Mouse (Mus musculus): ENCODE measurements around the gene Pnpla6. TPM values are rescaled to one million over a fixed set of nuclear protein-coding genes. Genes with fewer than 3 reads are reported as not detected.

Pnpla6 gene
- polyA plus RNA-seq, 1 experiment from 2014 or later, result 25.0 TPM

GRCm38 (mm10) chr8:3540076-3540475 is 24.9 kb downstream of the Pnpla6 start:
- no peak overlapping the region for H3K27ac ChIP-seq (ENCODE audit: low read depth, low read length)
- no peak overlapping the region for H3K9ac ChIP-seq (ENCODE audit: low read length)
- WGBS, result 89% methylated on average over 4 of the region's 4 CpGs
- no peak overlapping the region for H3K4me2 ChIP-seq (ENCODE audit: low read depth, low read length, severe bottlenecking)
- H3K36me3 ChIP-seq (ENCODE audit: control insufficient read depth, insufficient read depth, low read length), result no peaks in the 10 kb centered on the region; the same call in 1 of the 2 replicates
- DNase-seq (ENCODE audit: low spot score) (no peak), ATAC-seq (replicated peaks; ENCODE audit: low FRiP score) (no peak)
- no peaks in the 10 kb centered on the region for H3K4me1 ChIP-seq (replicated peaks; ENCODE audit: control insufficient read depth, insufficient read depth, low read length)
- H3K9me3 ChIP-seq (ENCODE audit: control insufficient read depth, low read length), result no peaks in the 10 kb centered on the region
- no peaks in the 10 kb centered on the region for H3K27me3 ChIP-seq (ENCODE audit: control insufficient read depth, insufficient read depth, low read length)
- H3K4me3 ChIP-seq (ENCODE audit: low read depth, low read length), result no peak overlapping the region

- DNase-seq (ENCODE audit: low spot score) (no peak), ATAC-seq (replicated peaks; ENCODE audit: low FRiP score) (no peak)
- Histone ChIP-seq H3K9ac (ENCODE audit: low read length) (no peak overlapping the region), H3K9me3 (ENCODE audit: control insufficient read depth, low read length) (no peaks in the 10 kb centered on the region), H3K4me2 (ENCODE audit: low read depth, low read length, severe bottlenecking) (no peak overlapping the region), H3K4me1 (replicated peaks; ENCODE audit: control insufficient read depth, insufficient read depth, low read length) (no peaks in the 10 kb centered on the region), H3K4me3 (ENCODE audit: low read depth, low read length) (no peak overlapping the region), H3K27ac (ENCODE audit: low read depth, low read length) (no peak overlapping the region), H3K27me3 (ENCODE audit: control insufficient read depth, insufficient read depth, low read length) (no peaks in the 10 kb centered on the region), H3K36me3 (ENCODE audit: control insufficient read depth, insufficient read depth, low read length) (no peaks in the 10 kb centered on the region; the same call in 1 of the 2 replicates)
- 93% methylated on average over 2 of the region's 2 CpGs for WGBS
Observed at GRCm38 (mm10) chr8:3546511-3546910, 31.3 kb downstream of the Pnpla6 start.

- no peak overlapping the region for H3K4me3 ChIP-seq (ENCODE audit: low read depth, low read length)
- no peaks in the 10 kb centered on the region for H3K27me3 ChIP-seq (ENCODE audit: control insufficient read depth, insufficient read depth, low read length)
- H3K9me3 ChIP-seq (ENCODE audit: control insufficient read depth, low read length), result no peaks in the 10 kb centered on the region
- H3K27ac ChIP-seq (ENCODE audit: low read depth, low read length), result no peak overlapping the region
- DNase-seq (ENCODE audit: low spot score) (no peak), ATAC-seq (replicated peaks; ENCODE audit: low FRiP score) (no peak)
- H3K4me1 ChIP-seq (replicated peaks; ENCODE audit: control insufficient read depth, insufficient read depth, low read length), result no peaks in the 10 kb centered on the region
- H3K9ac ChIP-seq (ENCODE audit: low read length), result no peak overlapping the region
- H3K4me2 ChIP-seq (ENCODE audit: low read depth, low read length, severe bottlenecking), result no peak overlapping the region
- 97% methylated on average over 1 of the region's 1 CpGs for WGBS
- H3K36me3 ChIP-seq (ENCODE audit: control insufficient read depth, insufficient read depth, low read length), result no peaks in the 10 kb centered on the region
Observed at GRCm38 (mm10) chr8:3552240-3552639, 37.1 kb downstream of the Pnpla6 start.

DNA sequence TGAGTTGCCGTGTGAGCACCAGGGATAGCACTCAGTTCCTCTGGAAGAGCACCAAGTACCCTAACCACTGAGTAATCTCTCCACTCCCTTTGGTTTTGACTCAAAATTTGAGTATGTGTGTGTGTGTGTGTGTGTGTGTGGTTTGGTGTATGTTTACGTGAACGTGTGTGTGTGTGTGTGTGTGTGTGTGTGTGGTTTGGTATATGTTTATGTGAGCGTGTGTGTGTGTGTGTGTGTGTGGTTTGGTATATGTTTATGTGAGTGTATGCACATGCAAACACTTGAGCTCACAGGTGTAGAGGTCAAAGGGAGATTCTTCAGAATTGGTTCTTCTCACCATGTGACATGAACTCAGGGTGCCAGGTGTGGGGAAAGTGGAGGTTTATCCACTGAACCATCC is 40.9 kb downstream of the Pnpla6 start:
- H3K4me1 ChIP-seq (replicated peaks; ENCODE audit: control insufficient read depth, insufficient read depth, low read length), result no peaks in the 10 kb centered on the region
- DNase-seq (ENCODE audit: low spot score), result no peak
- H3K4me2 ChIP-seq (ENCODE audit: low read depth, low read length, severe bottlenecking), result no peak overlapping the region
- H3K27ac ChIP-seq (ENCODE audit: low read depth, low read length), result no peak overlapping the region
- ATAC-seq (replicated peaks; ENCODE audit: low FRiP score), result peak; percentile 89
- H3K9ac ChIP-seq (ENCODE audit: low read length), result no peak overlapping the region
- no peaks in the 10 kb centered on the region for H3K36me3 ChIP-seq (ENCODE audit: control insufficient read depth, insufficient read depth, low read length)
- 68% methylated on average over 4 of the region's 4 CpGs for WGBS
- H3K4me3 ChIP-seq (ENCODE audit: low read depth, low read length), result no peak overlapping the region
- no peaks in the 10 kb centered on the region for H3K27me3 ChIP-seq (ENCODE audit: control insufficient read depth, insufficient read depth, low read length)
- H3K9me3 ChIP-seq (ENCODE audit: control insufficient read depth, low read length), result no peaks in the 10 kb centered on the region

- Histone ChIP-seq H3K4me1 (replicated peaks; ENCODE audit: control insufficient read depth, insufficient read depth, low read length) (peaks cover 7% of the 10 kb centered on the region; the same call in 1 of the 2 replicates), H3K27me3 (ENCODE audit: control insufficient read depth, insufficient read depth, low read length) (no peaks in the 10 kb centered on the region), H3K27ac (ENCODE audit: low read depth, low read length) (peak within 1 kb of the TSS; percentile 64; the same call in 1 of the 2 replicates), H3K4me3 (ENCODE audit: low read depth, low read length) (peak within 1 kb of the TSS; percentile 33), H3K36me3 (ENCODE audit: control insufficient read depth, insufficient read depth, low read length) (no peaks in the 10 kb centered on the region), H3K4me2 (ENCODE audit: low read depth, low read length, severe bottlenecking) (peak within 1 kb of the TSS; percentile 57), H3K9ac (ENCODE audit: low read length) (peak within 1 kb of the TSS; percentile 61), H3K9me3 (ENCODE audit: control insufficient read depth, low read length) (no peaks in the 10 kb centered on the region)
- WGBS, result 2% methylated on average over 12 of the region's 12 CpGs
- ATAC-seq (replicated peaks; ENCODE audit: low FRiP score) (peak; percentile 85), DNase-seq (ENCODE audit: low spot score) (peak; percentile 63)
Observed at GRCm38 (mm10) chr8:3567641-3568371, 52.6 kb downstream of the Pnpla6 start, which contains the start of gene C330021F23Rik. TSS of gene C330021F23Rik (plus strand) at chr8:3567990.

DNA sequence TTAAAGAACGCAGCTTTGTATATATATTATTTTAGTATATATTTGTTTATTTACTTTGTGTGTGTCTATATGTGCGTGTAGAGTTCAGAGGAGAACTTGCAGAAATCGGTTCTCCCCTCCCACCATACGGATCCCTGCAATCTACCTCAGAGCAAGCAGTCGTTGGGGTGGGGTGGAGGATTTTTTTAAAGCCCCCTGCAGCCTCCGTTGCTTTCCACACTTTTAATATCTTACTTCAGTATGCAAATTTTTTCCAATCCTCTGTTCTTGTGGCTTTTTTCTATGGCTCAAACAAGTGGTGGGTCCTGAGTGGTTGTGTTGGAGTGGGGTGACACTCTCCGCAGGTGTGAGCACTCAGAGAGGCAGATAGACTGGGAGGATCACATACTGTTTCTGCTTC is 53.2 kb downstream of the Pnpla6 start:
- Histone ChIP-seq H3K36me3 (ENCODE audit: control insufficient read depth, insufficient read depth, low read length) (no peaks in the 10 kb centered on the region), H3K4me3 (ENCODE audit: low read depth, low read length) (peak overlapping the region; percentile 33), H3K9ac (ENCODE audit: low read length) (peak overlapping the region; percentile 61), H3K27me3 (ENCODE audit: control insufficient read depth, insufficient read depth, low read length) (no peaks in the 10 kb centered on the region), H3K27ac (ENCODE audit: low read depth, low read length) (peak overlapping the region; percentile 64; the same call in 1 of the 2 replicates), H3K9me3 (ENCODE audit: control insufficient read depth, low read length) (no peaks in the 10 kb centered on the region), H3K4me2 (ENCODE audit: low read depth, low read length, severe bottlenecking) (peak overlapping the region; percentile 57), H3K4me1 (replicated peaks; ENCODE audit: control insufficient read depth, insufficient read depth, low read length) (peaks cover 7% of the 10 kb centered on the region; the same call in 1 of the 2 replicates)
- 5% methylated on average over 7 of the region's 7 CpGs for WGBS
- DNase-seq (ENCODE audit: low spot score) (no peak), ATAC-seq (replicated peaks; ENCODE audit: low FRiP score) (peak; percentile 34; the same call in 1 of the 2 replicates)

- Histone ChIP-seq H3K9me3 (ENCODE audit: control insufficient read depth, low read length) (no peaks in the 10 kb centered on the region), H3K27ac (ENCODE audit: low read depth, low read length) (no peak overlapping the region), H3K4me3 (ENCODE audit: low read depth, low read length) (no peak overlapping the region), H3K4me2 (ENCODE audit: low read depth, low read length, severe bottlenecking) (no peak overlapping the region), H3K27me3 (ENCODE audit: control insufficient read depth, insufficient read depth, low read length) (no peaks in the 10 kb centered on the region), H3K4me1 (replicated peaks; ENCODE audit: control insufficient read depth, insufficient read depth, low read length) (peaks cover 7% of the 10 kb centered on the region; the same call in 1 of the 2 replicates), H3K36me3 (ENCODE audit: control insufficient read depth, insufficient read depth, low read length) (no peaks in the 10 kb centered on the region), H3K9ac (ENCODE audit: low read length) (no peak overlapping the region)
- no peak for DNase-seq (ENCODE audit: low spot score)
- 90% methylated on average over 5 of the region's 5 CpGs for WGBS
- ATAC-seq (replicated peaks; ENCODE audit: low FRiP score), result no peak
Observed at GRCm38 (mm10) chr8:3569784-3570183, 54.6 kb downstream of the Pnpla6 start.

GRCm38 (mm10) chr8:3574546-3574945 is 59.4 kb downstream of the Pnpla6 start:
- Histone ChIP-seq H3K36me3 (ENCODE audit: control insufficient read depth, insufficient read depth, low read length) (no peaks in the 10 kb centered on the region), H3K9me3 (ENCODE audit: control insufficient read depth, low read length) (no peaks in the 10 kb centered on the region), H3K27me3 (ENCODE audit: control insufficient read depth, insufficient read depth, low read length) (no peaks in the 10 kb centered on the region), H3K4me1 (replicated peaks; ENCODE audit: control insufficient read depth, insufficient read depth, low read length) (no peaks in the 10 kb centered on the region), H3K9ac (ENCODE audit: low read length) (no peak overlapping the region), H3K4me3 (ENCODE audit: low read depth, low read length) (no peak overlapping the region), H3K4me2 (ENCODE audit: low read depth, low read length, severe bottlenecking) (no peak overlapping the region), H3K27ac (ENCODE audit: low read depth, low read length) (no peak overlapping the region)
- DNase-seq (ENCODE audit: low spot score) (no peak), ATAC-seq (replicated peaks; ENCODE audit: low FRiP score) (no peak)
- WGBS, result 89% methylated on average over 3 of the region's 3 CpGs

Measured in forebrain, embryonic 11.5 days (tissue).